Mouse (Mus musculus) left cerebral cortex, adult 2 months (tissue): Measurements from ENCODE around the gene Jmjd7. TPM values are rescaled to one million over a fixed set of nuclear protein-coding genes. Genes with fewer than 3 reads are reported as not detected.

ENCODE experiments used
- DNase-seq, 2 experiments: peaks; one replicate each; pipeline ENCODE4 v3.0.0; 2021 to 2022; ENCODE audit warnings: low spot score in 2 of 2, mixed read lengths in 1 of 2; ENCODE audit errors: extremely low spot score in 1 of 2
- H3K27ac ChIP-seq: fragments of 200-600 bp; 2 replicates; pipeline ENCODE4 v1.8.1; 2022
- H3K4me3 ChIP-seq: fragments of 200-600 bp; 2 replicates; pipeline ENCODE4 v1.8.1; 2022
- CTCF ChIP-seq: fragments of 200-600 bp; IDR thresholded peaks from 2 replicates; pipeline ENCODE4 v1.8.1; 2022; ENCODE audit warnings: antibody characterized with exemption, mild to moderate bottlenecking, moderate library complexity
- intact Hi-C: fragments of 180-260 bp; cut with DNase I; formaldehyde crosslinking; loops from one replicate; pipeline ENCODE4 v1.15.1; 2025
- total RNA-seq, 2 experiments: library from RNA; stranded (reverse); gene quantifications; 2 replicates each; pipeline ENCODE4 v1.2.3; 2021

The Jmjd7 gene
- total RNA-seq, 2 experiments from 2014 or later: 4.7 to 6.9 TPM

DNA sequence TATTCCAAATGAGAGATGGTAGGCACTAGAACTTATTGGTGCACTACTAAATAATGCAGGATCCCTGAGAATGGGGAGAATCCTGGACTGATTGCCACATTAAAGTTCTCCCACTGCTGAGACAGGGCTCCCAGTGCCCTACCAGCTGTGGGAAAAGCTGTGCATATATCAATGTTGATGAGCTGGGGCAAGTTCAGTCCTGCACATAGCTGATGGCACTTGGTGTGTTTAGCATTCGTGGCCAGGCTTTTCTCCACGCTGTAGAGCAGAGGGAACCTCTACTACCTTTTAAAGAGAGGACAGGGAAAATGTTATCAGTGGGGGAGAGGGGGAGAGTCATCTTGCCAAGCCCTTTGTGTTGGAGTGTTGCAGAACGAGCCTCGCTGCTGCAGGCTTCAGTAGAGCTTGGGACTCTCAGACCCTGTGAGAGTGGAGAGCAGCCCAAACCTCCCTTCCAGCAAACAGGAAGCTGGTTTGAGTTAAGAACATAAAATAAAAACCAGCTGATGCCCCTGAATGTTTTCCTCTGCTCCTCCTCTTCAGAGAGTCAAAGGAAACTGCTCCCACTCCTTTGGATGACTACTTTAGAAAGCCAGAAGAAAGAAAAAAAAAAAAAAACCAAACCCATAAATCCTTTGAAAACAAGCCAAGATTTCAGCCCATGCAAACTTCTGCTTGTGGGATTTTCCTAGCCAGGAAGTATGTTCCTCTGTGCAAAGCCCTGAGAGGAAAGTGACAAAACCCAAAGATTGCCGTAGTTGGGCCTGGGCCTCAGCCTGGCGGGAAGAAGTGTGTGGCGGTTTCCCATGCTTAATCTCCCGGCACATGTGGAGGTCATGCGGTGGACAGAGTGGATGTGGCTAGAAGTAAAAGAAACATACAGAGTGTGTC lies 31.6 kb upstream of the Jmjd7 start:
- DNase-seq: no peak
- Histone ChIP-seq H3K27ac (peak overlapping the region; percentile 71), H3K4me3 (no peak overlapping the region)
- no peak for TF ChIP-seq CTCF
- intact Hi-C loops: loop anchor here (2.0 kb wide), 1 partner anchor 23 kb away; the partner anchor contains the start of gene Mapkbp1

GRCm38 (mm10) chr2:119997354-119997753 lies 29.9 kb upstream of the Jmjd7 start:
- Histone ChIP-seq H3K27ac (no peak overlapping the region), H3K4me3 (no peak overlapping the region)
- DNase-seq: no peak
- TF ChIP-seq CTCF: no peak
- intact Hi-C loops: no loop called here

- Histone ChIP-seq H3K27ac (no peak overlapping the region), H3K4me3 (no peak overlapping the region)
- DNase-seq: no peak
- intact Hi-C loops: no loop called here
- no peak for TF ChIP-seq CTCF
These were observed 27.6 kb upstream of the Jmjd7 start for GRCm38 (mm10) chr2:119999731-120000130.

GRCm38 (mm10) chr2:120000882-120001584 lies 26.2 kb upstream of the Jmjd7 start:
- intact Hi-C loops: no loop called here
- TF ChIP-seq CTCF: no peak
- Histone ChIP-seq H3K27ac (no peak overlapping the region), H3K4me3 (no peak overlapping the region)
- no peak for DNase-seq

DNA sequence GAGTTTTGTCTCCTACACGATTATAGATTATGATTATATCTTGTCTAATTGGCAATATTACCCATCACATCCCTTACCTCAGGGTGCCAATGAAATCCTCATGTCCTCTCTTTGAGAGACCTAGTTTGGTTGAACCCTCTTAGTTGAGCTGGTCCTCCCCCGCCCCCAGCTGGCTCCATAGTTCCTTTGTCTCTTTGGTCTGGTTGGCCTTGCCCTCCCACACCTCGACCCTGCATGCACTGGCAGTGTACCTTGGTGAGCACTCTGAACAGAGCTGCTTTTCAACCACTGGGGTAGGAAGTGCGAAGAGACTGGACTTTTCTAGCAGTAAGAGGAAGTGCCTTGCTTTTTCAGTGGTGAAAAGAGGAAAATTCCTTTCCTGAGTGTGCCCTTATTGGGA lies 25.3 kb upstream of the Jmjd7 start:
- no peak for TF ChIP-seq CTCF
- no peak overlapping the region for H3K4me3 ChIP-seq
- H3K27ac ChIP-seq: no peak overlapping the region
- DNase-seq: no peak
- intact Hi-C loops: no loop called here

DNA sequence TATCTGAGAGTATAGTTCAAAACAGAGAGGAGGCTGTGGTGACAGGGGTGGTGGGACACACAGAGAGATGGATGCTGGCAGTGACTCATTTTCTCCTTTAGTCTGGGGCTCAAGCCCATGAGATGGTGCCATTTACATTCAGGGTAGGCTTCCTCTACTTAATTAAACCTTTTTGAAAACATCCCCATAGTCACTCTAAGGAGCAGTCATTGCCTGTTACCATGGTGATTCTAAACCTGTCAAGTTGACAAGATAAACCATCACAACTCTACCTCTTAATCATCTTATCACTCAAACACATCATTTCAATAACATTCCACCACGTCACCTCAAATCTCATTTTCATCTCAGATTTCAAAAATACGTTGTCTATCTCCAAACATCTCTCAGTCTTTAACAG lies 23.3 kb upstream of the Jmjd7 start:
- intact Hi-C loops: no loop called here
- no peak for DNase-seq
- no peak for TF ChIP-seq CTCF
- Histone ChIP-seq H3K27ac (no peak overlapping the region), H3K4me3 (no peak overlapping the region)

- DNase-seq: no peak
- Histone ChIP-seq H3K27ac (no peak overlapping the region), H3K4me3 (no peak overlapping the region)
- intact Hi-C loops: no loop called here
- no peak for TF ChIP-seq CTCF
These were observed 20.6 kb upstream of the Jmjd7 start for GRCm38 (mm10) chr2:120006696-120007095.

DNA sequence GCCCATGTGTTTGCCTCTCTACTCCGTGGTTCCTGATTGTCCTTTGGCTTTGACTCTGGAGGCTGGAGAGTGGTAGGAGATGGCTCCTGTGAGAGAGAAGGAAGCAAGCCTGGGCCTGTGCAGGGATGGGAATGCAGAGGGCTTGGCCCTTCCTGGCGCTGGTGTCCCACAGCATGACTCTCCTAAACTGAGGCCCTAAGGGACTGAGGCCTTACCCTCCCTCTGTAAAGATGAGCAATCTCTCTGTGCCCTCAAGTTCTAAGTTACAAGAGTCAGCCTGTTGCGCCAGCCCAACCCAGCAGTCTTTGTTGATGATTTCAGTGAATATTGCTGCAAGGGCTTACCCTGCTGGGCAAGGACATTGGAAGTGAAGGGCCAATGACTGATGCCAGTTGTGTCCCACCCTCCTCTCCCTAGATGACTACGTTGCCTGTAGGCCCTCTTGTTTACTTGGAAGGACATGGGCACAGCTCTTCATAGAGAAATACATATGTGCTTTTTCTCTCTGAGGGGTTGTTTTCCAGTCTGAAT lies 19.5 kb upstream of the Jmjd7 start:
- intact Hi-C loops: no loop called here
- Histone ChIP-seq H3K27ac (no peak overlapping the region), H3K4me3 (no peak overlapping the region)
- TF ChIP-seq CTCF: no peak
- DNase-seq: no peak

DNA sequence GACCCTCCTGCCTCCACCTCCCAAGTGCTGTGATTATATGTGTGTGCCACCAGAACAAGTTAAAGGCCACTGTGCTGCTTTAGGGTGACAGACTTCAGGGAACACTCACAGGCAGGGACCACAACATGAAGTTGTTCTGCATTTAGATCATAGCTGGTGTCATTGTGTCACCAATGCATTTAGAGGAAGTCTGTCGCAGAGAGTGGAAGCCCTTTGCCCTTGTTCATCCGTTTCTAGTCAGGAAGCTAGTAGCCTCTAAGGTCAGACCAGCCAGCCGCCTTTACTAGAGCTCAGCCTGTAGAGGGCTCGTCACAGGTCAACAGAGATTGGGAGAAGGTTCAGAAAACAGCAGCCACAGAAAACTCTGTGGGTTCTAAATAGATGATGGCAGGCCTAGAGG lies 18.6 kb upstream of the Jmjd7 start:
- no peak for DNase-seq
- Histone ChIP-seq H3K4me3 (no peak overlapping the region), H3K27ac (no peak overlapping the region)
- intact Hi-C loops: no loop called here
- no peak for TF ChIP-seq CTCF

- peak; percentile 50 to 55 for DNase-seq
- peak; percentile 88 for TF ChIP-seq CTCF
- Histone ChIP-seq H3K4me3 (no peak overlapping the region), H3K27ac (no peak overlapping the region)
- intact Hi-C loops: loop anchor here (1.0 kb wide), 1 partner anchor 41 kb away; no protein-coding TSS in a partner anchor
These were observed 15.7 kb upstream of the Jmjd7 start for GRCm38 (mm10) chr2:120011462-120012200.

DNA sequence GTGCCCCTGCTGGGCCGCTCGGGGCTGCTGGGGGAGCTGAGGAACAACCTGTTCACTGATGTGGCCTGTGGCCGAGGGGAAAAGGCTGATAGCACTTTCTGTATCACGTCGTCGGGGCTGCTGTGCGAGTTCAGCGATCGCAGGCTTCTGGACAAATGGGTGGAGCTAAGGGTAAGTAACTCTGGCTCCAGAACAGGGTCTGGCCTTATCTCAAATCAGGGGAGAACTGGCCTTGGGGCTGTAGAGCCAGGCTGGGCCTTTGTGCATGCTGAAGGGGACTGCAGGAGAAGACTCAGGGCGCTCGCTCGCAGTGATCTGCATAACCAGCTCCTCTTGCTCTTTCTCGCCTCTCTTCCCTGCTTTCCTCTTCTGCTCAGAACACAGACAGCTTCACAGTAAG lies 14.4 kb upstream of the Jmjd7 start:
- TF ChIP-seq CTCF: no peak
- intact Hi-C loops: no loop called here
- H3K4me3 ChIP-seq: no peak overlapping the region
- DNase-seq: no peak
- H3K27ac ChIP-seq: no peak overlapping the region
